Mouse (Mus musculus) 3134 (cell line): ENCODE data around the gene E2f7.
A peak's percentile ranks its signal among the peaks of the same experiment; 100 is the strongest.

Experiments used
- DNase-seq: peaks from one replicate; pipeline ENCODE4 v3.0.0-alpha.2; 2011; ENCODE audit warnings: low spot score; ENCODE audit not compliant: insufficient read length; ENCODE audit errors: extremely low read depth

The E2f7 gene

GRCm38 (mm10) chr10:110773201-110773600, 28.0 kb downstream of the E2f7 start:
- no peak for DNase-seq

- no peak for DNase-seq
Measured at GRCm38 (mm10) chr10:110773878-110774277, 28.6 kb downstream of the E2f7 start.

- DNase-seq, result no peak
Measured at GRCm38 (mm10) chr10:110781772-110782171, 36.5 kb downstream of the E2f7 start.

- DNase-seq, result no peak
Measured at GRCm38 (mm10) chr10:110782655-110783054, 37.4 kb downstream of the E2f7 start.

GRCm38 (mm10) chr10:110788049-110788752, 43.0 kb downstream of the E2f7 start:
- no peak for DNase-seq

- DNase-seq, result no peak
Measured at GRCm38 (mm10) chr10:110789683-110790082, 44.4 kb downstream of the E2f7 start.

GRCm38 (mm10) chr10:110793150-110793787, 48.0 kb downstream of the E2f7 start:
- DNase-seq, result no peak

GRCm38 (mm10) chr10:110794564-110795205, 49.4 kb downstream of the E2f7 start:
- DNase-seq, result no peak

GRCm38 (mm10) chr10:110795206-110795796, 50.1 kb downstream of the E2f7 start:
- DNase-seq, result no peak

GRCm38 (mm10) chr10:110801296-110801695, 56.1 kb downstream of the E2f7 start:
- no peak for DNase-seq

GRCm38 (mm10) chr10:110804279-110805024, 59.2 kb downstream of the E2f7 start:
- DNase-seq, result peak; percentile 54

- peak; percentile 45 for DNase-seq
Measured at GRCm38 (mm10) chr10:110805025-110805740, 59.9 kb downstream of the E2f7 start.

- DNase-seq, result no peak
Measured at GRCm38 (mm10) chr10:110806471-110806870, 61.2 kb downstream of the E2f7 start.

GRCm38 (mm10) chr10:110810528-110810927, 65.3 kb downstream of the E2f7 start:
- no peak for DNase-seq

GRCm38 (mm10) chr10:110811209-110811861, 66.1 kb downstream of the E2f7 start:
- DNase-seq, result no peak

GRCm38 (mm10) chr10:110811862-110812225, 66.6 kb downstream of the E2f7 start:
- no peak for DNase-seq

GRCm38 (mm10) chr10:110821139-110821538, 75.9 kb downstream of the E2f7 start:
- no peak for DNase-seq

GRCm38 (mm10) chr10:110821692-110822091, 76.5 kb downstream of the E2f7 start:
- DNase-seq, result no peak

- no peak for DNase-seq
Measured at GRCm38 (mm10) chr10:110832336-110832735, 87.1 kb downstream of the E2f7 start.
